Mouse (Mus musculus) testis, adult 2 months (tissue): Measurements from ENCODE around the gene Btbd9.

Experiments used
- CTCF ChIP-seq: fragments of 200-500 bp; IDR thresholded peaks from 2 replicates; pipeline ENCODE4 v1.5.1; 2012; ENCODE audit warnings: low read depth, mild to moderate bottlenecking, inconsistent platforms, low read length, moderate library complexity; ENCODE audit not compliant: control insufficient read depth, insufficient read depth, insufficient replicate concordance
- POLR2A ChIP-seq: fragments of 200-500 bp; IDR thresholded peaks from 2 replicates; pipeline ENCODE4 v1.6.1; 2012; ENCODE audit warnings: low read depth, mild to moderate bottlenecking, inconsistent platforms, low read length, moderate library complexity; ENCODE audit not compliant: control insufficient read depth

- TF ChIP-seq POLR2A = no peak
- no peak for TF ChIP-seq CTCF
These were observed 283.6 kb downstream of the Btbd9 start for GRCm38 (mm10) chr17:30292666-30293065.
